Comparison of ENCODE assay signal across 28 mouse cellular contexts in the genomic region with DNA sequence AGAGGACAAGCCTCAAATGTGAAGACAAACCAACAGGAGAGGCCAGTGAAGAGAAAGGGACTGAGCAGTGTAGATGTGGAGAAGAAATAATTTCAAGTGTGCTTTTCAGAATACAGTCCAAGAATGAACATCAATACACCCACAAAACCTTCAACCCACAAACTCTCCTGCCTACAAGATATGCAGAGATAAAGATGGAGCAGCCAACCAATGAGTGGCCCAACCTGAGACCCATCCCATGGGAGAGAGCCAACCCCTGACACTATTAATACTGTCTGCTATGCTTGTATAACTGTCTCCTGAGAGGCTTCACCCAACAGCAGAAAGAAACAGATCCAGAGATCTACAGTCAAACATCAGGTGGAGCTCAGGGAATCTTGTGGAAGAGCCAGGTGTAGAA. TPM values are rescaled to one million over a fixed set of nuclear protein-coding genes. Genes with fewer than 3 reads are reported as not detected.
DNase-seq lines count a peak whose midpoint lies in the region; ATAC-seq and TF ChIP-seq lines count a peak whose summit lies in the region.
"Had no signal": no experiment of that assay in that cellular context is flagged by ENCODE, and none has a peak within 500 bp of the region (broad histone marks: within the 10 kb centered on the region; RNA-seq: fewer than 3 reads in every experiment).

No protein-coding gene starts in this region.

- H3K27me3 ChIP-seq in liver, embryonic 12.5 days (replicated peaks): no peaks in the 10 kb centered on the region
- H3K27me3 ChIP-seq in liver, embryonic 11.5 days (replicated peaks; ENCODE audit: control insufficient read depth, insufficient read depth, low read length): no peaks in the 10 kb centered on the region
- H3K27me3 ChIP-seq in liver, embryonic 14.5 days (ENCODE audit: control insufficient read depth, insufficient read depth, low read length): no peaks in the 10 kb centered on the region
- H3K27me3 ChIP-seq in liver, postnatal 0 days (ENCODE audit: insufficient read depth, low read length): no peaks in the 10 kb centered on the region
- H3K27me3 ChIP-seq in hindbrain, embryonic 11.5 days (ENCODE audit: control insufficient read depth, insufficient read depth, low read length): no peaks in the 10 kb centered on the region
- H3K27me3 ChIP-seq: CH12.LX; embryonic facial prominence, embryonic 13.5 days; embryonic facial prominence, embryonic 15.5 days; forebrain, embryonic 12.5 days had no signal

- no peak overlapping the region for H3K9ac ChIP-seq in liver, embryonic 12.5 days
- no peak overlapping the region for H3K9ac ChIP-seq in liver, embryonic 11.5 days (ENCODE audit: low read depth, low read length)
- H3K9ac ChIP-seq in liver, embryonic 14.5 days (replicated peaks): no peak overlapping the region
- no peak overlapping the region for H3K9ac ChIP-seq in liver, postnatal 0 days (replicated peaks)
- no peak overlapping the region for H3K9ac ChIP-seq in hindbrain, embryonic 11.5 days (ENCODE audit: low read depth, low read length)
- H3K9ac ChIP-seq: embryonic facial prominence, embryonic 13.5 days; embryonic facial prominence, embryonic 15.5 days; forebrain, embryonic 12.5 days had no signal

- H3K4me3 ChIP-seq in liver, embryonic 12.5 days: no peak overlapping the region
- no peak overlapping the region for H3K4me3 ChIP-seq in liver, embryonic 11.5 days (ENCODE audit: low read depth, low read length)
- no peak overlapping the region for H3K4me3 ChIP-seq in liver, embryonic 14.5 days (ENCODE audit: insufficient read depth in 1 of 2, low read depth in 2 of 2, low read length in 2 of 2)
- H3K4me3 ChIP-seq in liver, postnatal 0 days (ENCODE audit: low read depth, low read length): no peak overlapping the region
- no peak overlapping the region for H3K4me3 ChIP-seq in hindbrain, embryonic 11.5 days (ENCODE audit: low read depth, low read length)
- H3K4me3 ChIP-seq: embryonic facial prominence, embryonic 13.5 days; embryonic facial prominence, embryonic 15.5 days; erythroblast, embryonic 14.5 days; forebrain, embryonic 10.5 days; forebrain, embryonic 12.5 days had no signal

- no peak for TF ChIP-seq CTCF in liver, embryonic 14.5 days (IDR thresholded peaks at IDR 0.05; ENCODE audit: low read depth)
- TF ChIP-seq CTCF in liver, postnatal 0 days (IDR thresholded peaks at IDR 0.05; ENCODE audit: low read depth): no peak

- TF ChIP-seq EP300 in liver, embryonic 14.5 days (IDR thresholded peaks at IDR 0.05; ENCODE audit: low read depth): no peak
- no peak for TF ChIP-seq EP300 in liver, postnatal 0 days (IDR thresholded peaks at IDR 0.05; ENCODE audit: low read depth)

- ATAC-seq in frontal cortex, adult (ENCODE audit: low TSS enrichment): peak; percentile 44; the same call in 1 of the 2 replicates
- ATAC-seq in liver, embryonic 12.5 days: peak; percentile 50; the same call in 1 of the 2 replicates
- ATAC-seq in liver, embryonic 11.5 days (replicated peaks; ENCODE audit: low FRiP score): no peak
- peak; percentile 35; the same call in 1 of the 2 replicates for ATAC-seq in liver, embryonic 14.5 days (ENCODE audit: insufficient read depth)
- no peak for ATAC-seq in liver, postnatal 0 days
- peak; percentile 60; the same call in 1 of the 2 replicates for ATAC-seq in megakaryocyte-erythroid progenitor cell, adult 5-6 weeks (replicated peaks; ENCODE audit: low FRiP score, low TSS enrichment, poor library complexity, severe bottlenecking)
- ATAC-seq in hindbrain, embryonic 11.5 days (ENCODE audit: low FRiP score): no peak
- ATAC-seq: CD4-positive, CD25-positive, alpha-beta regulatory T cell, adult 4 months; forebrain, embryonic 14.5 days had no signal

- no peaks in the 10 kb centered on the region for H3K9me3 ChIP-seq in liver, embryonic 12.5 days (replicated peaks)
- H3K9me3 ChIP-seq in liver, embryonic 11.5 days (ENCODE audit: control insufficient read depth, low read length): no peaks in the 10 kb centered on the region
- no peaks in the 10 kb centered on the region for H3K9me3 ChIP-seq in liver, embryonic 14.5 days (ENCODE audit: control insufficient read depth, low read length)
- no peaks in the 10 kb centered on the region for H3K9me3 ChIP-seq in liver, postnatal 0 days (ENCODE audit: low read length)
- H3K9me3 ChIP-seq in hindbrain, embryonic 11.5 days (ENCODE audit: control insufficient read depth, low read length): no peaks in the 10 kb centered on the region
- H3K9me3 ChIP-seq: embryonic facial prominence, embryonic 13.5 days; embryonic facial prominence, embryonic 15.5 days; forebrain, embryonic 10.5 days; forebrain, embryonic 12.5 days; G1E had no signal

- 0 out of 2 replicates have a peak overlapping the region, but pooled peaks have one; percentile 25 for H3K27ac ChIP-seq in liver, embryonic 12.5 days
- H3K27ac ChIP-seq in liver, embryonic 11.5 days (ENCODE audit: low read depth, low read length): no peak overlapping the region
- no peak overlapping the region for H3K27ac ChIP-seq in liver, embryonic 14.5 days
- no peak overlapping the region for H3K27ac ChIP-seq in liver, postnatal 0 days (ENCODE audit: low read depth)
- no peak overlapping the region for H3K27ac ChIP-seq in hindbrain, embryonic 11.5 days (ENCODE audit: low read depth, low read length)
- H3K27ac ChIP-seq: embryonic facial prominence, embryonic 13.5 days; embryonic facial prominence, embryonic 15.5 days; forebrain, embryonic 10.5 days; forebrain, embryonic 12.5 days had no signal

- DNase-seq in frontal cortex, postnatal 14 days (ENCODE audit: low spot score in 2 of 2): no peak
- no peak for DNase-seq in liver, embryonic 11.5 days (ENCODE audit: low spot score)
- DNase-seq in liver, embryonic 14.5 days (ENCODE audit: low read depth in 3 of 3, low spot score in 3 of 3): no peak
- DNase-seq in liver, postnatal 0 days: no peak
- DNase-seq in hindbrain, embryonic 11.5 days (ENCODE audit: low spot score): no peak
- DNase-seq: adrenal gland, adult 2 months; adrenal gland, postnatal 10 days; adrenal gland, postnatal 25 days; B cell, adult 2 months; cerebellum, adult 11 months; cerebellum, adult 18-20 months; cerebellum, adult 8-10 months; cerebellum, adult 9-11 months; cerebellum, postnatal 14 days; cerebellum, postnatal 36 days; embryo, embryonic 11 days had no signal

- H3K4me2 ChIP-seq in liver, embryonic 12.5 days: no peak overlapping the region
- no peak overlapping the region for H3K4me2 ChIP-seq in liver, embryonic 11.5 days
- no peak overlapping the region for H3K4me2 ChIP-seq in liver, embryonic 14.5 days (ENCODE audit: low read depth)
- no peak overlapping the region for H3K4me2 ChIP-seq in liver, postnatal 0 days (ENCODE audit: low read depth, low read length)
- no peak overlapping the region for H3K4me2 ChIP-seq in hindbrain, embryonic 11.5 days (replicated peaks; ENCODE audit: low read depth, low read length)
- H3K4me2 ChIP-seq: embryonic facial prominence, embryonic 13.5 days; embryonic facial prominence, embryonic 15.5 days; forebrain, embryonic 12.5 days had no signal

- H3K36me3 ChIP-seq in liver, embryonic 12.5 days: peaks cover 14% of the 10 kb centered on the region
- H3K36me3 ChIP-seq in liver, embryonic 11.5 days (ENCODE audit: control insufficient read depth, insufficient read depth, low read length): peaks cover 6% of the 10 kb centered on the region; the same call in 1 of the 2 replicates
- H3K36me3 ChIP-seq in liver, embryonic 14.5 days (replicated peaks; ENCODE audit: control insufficient read depth, insufficient read depth, low read depth): peaks cover 3% of the 10 kb centered on the region; the same call in 1 of the 2 replicates
- peaks cover 11% of the 10 kb centered on the region; the same call in 1 of the 2 replicates for H3K36me3 ChIP-seq in liver, postnatal 0 days (replicated peaks; ENCODE audit: insufficient read depth, low read length)
- H3K36me3 ChIP-seq in hindbrain, embryonic 11.5 days (ENCODE audit: control insufficient read depth, insufficient read depth, low read length): no peaks in the 10 kb centered on the region

- H3K4me1 ChIP-seq in liver, embryonic 12.5 days: peaks cover 21% of the 10 kb centered on the region
- peaks cover 6% of the 10 kb centered on the region; the same call in 1 of the 2 replicates for H3K4me1 ChIP-seq in liver, embryonic 11.5 days (replicated peaks; ENCODE audit: control insufficient read depth, insufficient read depth, low read length)
- H3K4me1 ChIP-seq in liver, embryonic 14.5 days (replicated peaks; ENCODE audit: control insufficient read depth in 2 of 2, insufficient read depth in 2 of 2, low read length in 1 of 2): peaks cover 11 to 14% of the 10 kb centered on the region in 2 experiments; a peak in 3 of 4 replicates
- H3K4me1 ChIP-seq in liver, postnatal 0 days (ENCODE audit: insufficient read depth): peaks cover 6% of the 10 kb centered on the region
- no peaks in the 10 kb centered on the region for H3K4me1 ChIP-seq in hindbrain, embryonic 11.5 days (replicated peaks; ENCODE audit: control insufficient read depth, insufficient read depth, low read length)
- H3K4me1 ChIP-seq: embryonic facial prominence, embryonic 15.5 days; forebrain, embryonic 10.5 days; forebrain, embryonic 12.5 days had no signal

RNA-seq across cellular contexts. Expression of gene Pja2, which starts 16.3 kb away (rescaled TPM):
- polyA plus RNA-seq in liver, embryonic 12.5 days (2016; fragmentation: Nextera tagmentation; extraction: Ambion mirVana): 21.8 and 24.0 TPM in 2 replicates
- polyA plus RNA-seq in liver, embryonic 11.5 days (2014; fragmentation: Nextera tagmentation; extraction: Ambion mirVana): 38.4 and 39.0 TPM in 2 replicates
- polyA plus RNA-seq in liver, embryonic 14.5 days (2012; rRNA removed): 5.5 and 7.0 TPM in 2 replicates
- 13.6 and 16.4 TPM in 2 replicates for polyA plus RNA-seq in liver, embryonic 14.5 days (2014; fragmentation: Nextera tagmentation; extraction: Ambion mirVana)
- polyA plus RNA-seq in liver, postnatal 0 days (2015; fragmentation: Nextera tagmentation; extraction: Ambion mirVana): 12.3 and 14.6 TPM in 2 replicates
- total RNA-seq in megakaryocyte-erythroid progenitor cell, adult 5-6 weeks (2014; fragmentation: Nextera tagmentation): 22.4 and 32.8 TPM in 2 replicates
- 32.3 and 35.8 TPM in 2 replicates for total RNA-seq in megakaryocyte-erythroid progenitor cell, adult 5-6 weeks (2017)
- polyA plus RNA-seq in hindbrain, embryonic 11.5 days (2014; fragmentation: Nextera tagmentation; extraction: Ambion mirVana): 92.1 and 95.0 TPM in 2 replicates

Comparison
In these comparisons a context has a peak if more than half of its experiments do, and no peak if none do; other contexts are left out.
1. ATAC-seq: peak in frontal cortex, adult (single experiment), liver, embryonic 12.5 days (single experiment), liver, embryonic 14.5 days (single experiment) and megakaryocyte-erythroid progenitor cell, adult 5-6 weeks (single experiment); none in liver, embryonic 11.5 days (single experiment), liver, postnatal 0 days (single experiment) and hindbrain, embryonic 11.5 days (single experiment).